Mouse (Mus musculus): ENCODE results near the gene Aebp2. TPM values are rescaled to one million over a fixed set of nuclear protein-coding genes. Genes with fewer than 3 reads are reported as not detected.
"Not testable (repeated sequence)": the region's sequence is repeated elsewhere in the genome, so short reads cannot be mapped to it uniquely, and the experiment has no call there.

Gene Aebp2
- polyA plus RNA-seq, 1 experiment from 2014 or later, result 7.3 TPM

DNA sequence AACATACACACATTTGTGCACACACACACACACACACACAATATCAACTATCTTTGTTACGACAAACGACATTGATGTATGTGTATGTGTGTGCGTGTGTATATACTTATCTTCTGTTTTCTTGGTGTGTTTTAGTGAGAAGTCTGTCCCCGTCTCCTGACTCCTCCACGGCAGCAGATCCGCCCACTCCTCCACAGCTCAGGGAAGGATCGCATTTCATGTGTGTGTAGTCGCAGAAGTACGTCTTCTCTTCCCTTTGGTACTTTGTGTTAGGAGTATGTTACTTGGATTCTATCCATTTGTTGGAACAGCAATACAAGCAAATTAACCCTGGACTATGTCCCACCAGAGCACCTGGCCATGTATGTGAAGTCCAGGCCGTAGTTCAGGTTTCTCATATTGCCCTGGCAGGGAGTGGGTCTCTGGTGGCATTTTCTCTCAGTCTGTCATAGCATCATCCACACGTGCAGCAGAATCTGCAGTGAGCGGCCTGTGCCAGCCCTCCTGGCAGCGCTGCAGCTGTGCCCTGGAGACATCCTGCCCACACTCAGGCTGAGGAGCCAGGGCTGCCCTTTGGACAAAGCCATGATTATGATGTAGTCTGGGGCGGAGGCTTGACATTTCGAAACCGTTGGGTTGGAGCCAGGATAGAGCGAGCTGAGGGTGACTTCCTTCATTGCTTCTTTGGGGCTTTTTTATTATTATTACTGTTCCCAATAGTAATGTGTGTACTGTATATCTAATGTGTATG lies 28.9 kb upstream of the Aebp2 start:
- Histone ChIP-seq H3K36me3 (peaks cover 30% of the 10 kb centered on the region), H3K4me1 (replicated peaks) (no peaks in the 10 kb centered on the region), H3K27ac (no peak overlapping the region), H3K27me3 (no peaks in the 10 kb centered on the region), H3K4me3 (no peak overlapping the region), H3K9ac (no peak overlapping the region), H3K9me3 (replicated peaks) (no peaks in the 10 kb centered on the region), H3K4me2 (no peak overlapping the region)
- 79% methylated on average over 17 of the region's 17 CpGs for WGBS
- ATAC-seq (replicated peaks; ENCODE audit: insufficient number of reproducible peaks, insufficient read depth, low FRiP score, low read depth), result no peak

DNA sequence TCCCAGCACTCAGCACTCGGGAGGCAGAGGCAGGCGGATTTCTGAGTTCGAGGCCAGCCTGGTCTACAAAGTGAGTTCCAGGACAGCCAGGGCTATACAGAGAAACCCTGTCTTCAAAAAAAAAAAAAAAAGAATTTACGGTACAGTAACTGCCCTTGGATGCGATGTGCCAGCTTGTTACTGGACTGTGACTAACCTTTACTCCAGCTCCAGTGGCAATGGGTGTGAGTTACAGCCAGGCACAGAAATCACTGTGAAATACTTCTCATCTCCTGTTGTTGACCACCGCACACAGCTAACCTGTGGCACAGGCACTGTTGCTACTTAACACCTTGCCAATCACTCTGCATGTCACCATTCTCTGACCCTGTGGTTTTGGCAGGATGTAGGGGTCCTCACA lies 26.9 kb upstream of the Aebp2 start:
- H3K36me3 ChIP-seq, result peaks cover 19% of the 10 kb centered on the region
- not testable (repeated sequence) for ATAC-seq (replicated peaks; ENCODE audit: insufficient number of reproducible peaks, insufficient read depth, low FRiP score, low read depth); H3K27ac ChIP-seq; H3K4me3 ChIP-seq; H3K4me1 ChIP-seq (replicated peaks); H3K9ac ChIP-seq; H3K9me3 ChIP-seq (replicated peaks); H3K4me2 ChIP-seq; H3K27me3 ChIP-seq
- 92% methylated on average over 6 of the region's 6 CpGs for WGBS

DNA sequence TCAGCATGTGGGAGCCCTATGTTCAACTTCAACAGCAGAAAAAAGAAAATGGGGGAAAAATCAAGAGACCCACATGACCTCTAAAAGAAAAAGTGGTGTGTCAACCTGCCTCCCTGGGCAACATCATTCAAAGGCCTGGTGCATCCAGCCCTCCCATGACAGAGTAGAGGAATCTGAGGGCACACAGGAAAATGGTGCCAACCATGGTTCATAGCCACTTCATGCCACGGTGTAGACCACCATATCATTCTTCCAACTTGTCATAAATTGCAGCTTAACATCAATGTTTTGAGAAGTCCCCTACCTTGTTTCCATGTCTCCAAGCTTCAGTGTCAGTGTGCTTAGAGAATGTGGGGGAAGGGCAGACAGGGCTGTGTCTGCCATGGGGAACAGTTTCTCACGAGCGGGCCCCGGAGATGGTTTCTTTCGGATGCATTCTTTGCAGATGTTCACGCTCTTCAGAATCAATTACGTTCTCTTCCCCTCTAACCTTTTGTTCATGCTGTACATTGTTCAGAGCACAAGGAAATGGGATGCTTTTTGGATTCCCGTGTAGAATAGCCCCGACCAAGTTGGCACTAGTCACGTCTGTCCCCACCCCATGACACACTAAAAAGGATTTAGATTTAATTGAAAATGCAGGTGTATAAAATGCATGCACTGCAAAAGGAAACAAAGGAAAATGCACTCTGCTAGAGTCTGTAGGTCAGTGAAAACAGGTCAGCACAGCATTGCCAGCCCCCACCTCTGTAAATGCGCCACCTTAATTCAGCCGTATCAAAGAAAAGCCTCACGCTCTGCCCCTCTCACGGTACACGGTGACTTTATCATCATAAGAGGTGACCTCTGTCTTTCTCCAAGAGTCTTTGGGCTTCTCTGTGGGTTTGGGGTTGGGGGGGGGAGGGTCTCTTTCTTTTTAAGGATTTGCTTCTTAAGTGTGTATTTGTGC lies 24.8 kb upstream of the Aebp2 start:
- WGBS, result 87% methylated on average over 15 of the region's 15 CpGs

DNA sequence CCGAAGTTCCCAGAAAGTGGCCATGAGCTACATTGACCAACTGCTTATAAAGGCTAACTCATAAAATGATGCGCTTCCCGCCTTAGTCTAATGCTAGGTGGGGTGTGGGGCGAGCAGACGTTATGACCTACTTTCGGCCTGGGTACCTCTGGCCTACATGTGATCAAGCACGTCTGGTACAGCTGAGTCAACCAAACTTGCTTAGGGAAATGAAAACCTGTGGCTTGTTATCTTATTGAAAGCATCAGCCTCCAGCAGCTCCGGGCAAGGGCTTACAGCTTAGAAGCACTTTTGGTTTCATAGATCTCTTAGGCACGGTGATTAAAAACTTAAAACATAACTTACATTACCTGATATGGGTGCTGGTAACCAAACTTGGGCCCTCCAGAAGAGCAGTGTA lies 23.9 kb upstream of the Aebp2 start:
- Histone ChIP-seq H3K9me3 (replicated peaks) (no peaks in the 10 kb centered on the region), H3K4me1 (replicated peaks) (no peaks in the 10 kb centered on the region), H3K4me2 (no peak overlapping the region), H3K9ac (no peak overlapping the region), H3K27ac (no peak overlapping the region), H3K4me3 (no peak overlapping the region), H3K36me3 (peaks cover 10% of the 10 kb centered on the region; the same call in 1 of the 2 replicates), H3K27me3 (no peaks in the 10 kb centered on the region)
- 87% methylated on average over 9 of the region's 9 CpGs for WGBS
- ATAC-seq (replicated peaks; ENCODE audit: insufficient number of reproducible peaks, insufficient read depth, low FRiP score, low read depth), result no peak

More for the DNA sequence above, 24.8 kb upstream of the Aebp2 start:
- H3K27ac ChIP-seq, result no peak overlapping the region
- H3K4me1 ChIP-seq (replicated peaks), result no peaks in the 10 kb centered on the region
- peaks cover 10% of the 10 kb centered on the region; the same call in 1 of the 2 replicates for H3K36me3 ChIP-seq
- H3K4me2 ChIP-seq, result no peak overlapping the region
- H3K9ac ChIP-seq, result no peak overlapping the region
- H3K4me3 ChIP-seq, result no peak overlapping the region
- ATAC-seq (replicated peaks; ENCODE audit: insufficient number of reproducible peaks, insufficient read depth, low FRiP score, low read depth), result no peak
- H3K9me3 ChIP-seq (replicated peaks), result no peaks in the 10 kb centered on the region
- H3K27me3 ChIP-seq, result no peaks in the 10 kb centered on the region

DNA sequence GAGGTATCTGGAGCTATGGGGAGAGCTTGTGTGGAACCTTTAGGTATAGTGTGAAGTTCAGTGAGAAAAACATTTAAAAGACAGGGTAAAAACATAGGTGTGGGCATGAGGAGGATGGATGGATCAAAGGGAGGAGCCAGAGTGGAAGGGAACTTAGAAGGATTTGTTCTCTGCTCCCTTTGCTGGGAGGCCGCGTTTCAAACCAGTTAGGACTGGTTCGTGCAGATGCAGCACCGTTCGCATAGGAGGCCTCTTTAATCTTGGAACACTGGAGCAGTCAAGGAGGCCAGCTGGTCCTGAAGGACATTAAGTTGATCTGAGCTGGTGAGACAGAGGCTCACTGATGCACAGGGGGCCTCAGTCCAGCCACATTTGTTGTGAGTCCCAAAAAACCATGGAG lies 23.1 kb upstream of the Aebp2 start:
- peaks cover 10% of the 10 kb centered on the region; the same call in 1 of the 2 replicates for H3K36me3 ChIP-seq
- H3K4me2 ChIP-seq, result no peak overlapping the region
- H3K4me1 ChIP-seq (replicated peaks), result no peaks in the 10 kb centered on the region
- H3K27me3 ChIP-seq, result no peaks in the 10 kb centered on the region
- H3K9me3 ChIP-seq (replicated peaks), result no peaks in the 10 kb centered on the region
- H3K4me3 ChIP-seq, result no peak overlapping the region
- WGBS, result 85% methylated on average over 5 of the region's 5 CpGs
- ATAC-seq (replicated peaks; ENCODE audit: insufficient number of reproducible peaks, insufficient read depth, low FRiP score, low read depth), result no peak
- no peak overlapping the region for H3K9ac ChIP-seq
- no peak overlapping the region for H3K27ac ChIP-seq

DNA sequence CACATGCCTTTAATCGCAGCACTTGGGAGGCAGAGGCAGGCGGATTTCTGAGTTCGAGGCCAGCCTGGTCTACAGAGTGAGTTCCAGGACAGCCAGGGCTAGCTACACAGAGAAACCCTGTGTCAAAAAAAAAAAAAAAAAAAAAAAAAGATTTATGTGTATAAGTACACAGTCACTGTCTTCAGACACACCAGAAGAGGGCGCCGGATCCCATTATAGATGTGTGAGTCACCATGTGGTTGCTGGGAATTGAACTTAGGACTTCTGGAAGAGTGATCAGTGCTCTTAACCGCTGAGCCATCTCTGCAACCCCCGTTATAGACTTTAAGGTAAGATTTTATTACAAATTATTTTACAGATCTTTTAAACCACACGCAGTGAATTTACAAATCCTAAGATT lies 21.8 kb upstream of the Aebp2 start:
- H3K4me2 ChIP-seq; H3K9ac ChIP-seq; H3K4me1 ChIP-seq (replicated peaks); H3K36me3 ChIP-seq; H3K27me3 ChIP-seq; H3K9me3 ChIP-seq (replicated peaks); ATAC-seq (replicated peaks; ENCODE audit: insufficient number of reproducible peaks, insufficient read depth, low FRiP score, low read depth); H3K4me3 ChIP-seq; H3K27ac ChIP-seq: not testable (repeated sequence)
- WGBS, result 86% methylated on average over 8 of the region's 8 CpGs

DNA sequence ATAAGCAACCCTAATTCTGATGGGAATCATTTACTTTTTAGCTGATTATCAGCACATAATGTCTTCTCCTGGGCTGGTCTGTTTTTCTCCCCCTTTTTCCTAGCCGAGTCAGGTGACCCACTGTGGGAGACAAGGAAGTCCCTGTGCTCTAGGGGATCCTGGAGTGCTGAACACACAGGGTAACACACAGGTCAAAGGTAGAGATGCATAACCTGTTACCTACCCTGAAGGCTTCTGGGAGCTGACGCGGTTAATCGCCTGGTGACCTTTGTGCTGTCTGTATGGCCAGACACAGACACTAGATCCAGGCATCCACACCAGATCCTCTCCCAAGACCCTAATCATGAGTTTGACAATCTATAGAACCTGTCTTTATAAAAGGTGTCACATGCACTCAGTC lies 21.3 kb upstream of the Aebp2 start:
- Histone ChIP-seq H3K9ac (no peak overlapping the region), H3K4me3 (no peak overlapping the region), H3K27me3 (no peaks in the 10 kb centered on the region), H3K36me3 (peaks cover 10% of the 10 kb centered on the region; the same call in 1 of the 2 replicates), H3K27ac (no peak overlapping the region), H3K9me3 (replicated peaks) (no peaks in the 10 kb centered on the region), H3K4me2 (no peak overlapping the region), H3K4me1 (replicated peaks) (no peaks in the 10 kb centered on the region)
- 94% methylated on average over 4 of the region's 4 CpGs for WGBS
- no peak for ATAC-seq (replicated peaks; ENCODE audit: insufficient number of reproducible peaks, insufficient read depth, low FRiP score, low read depth)

DNA sequence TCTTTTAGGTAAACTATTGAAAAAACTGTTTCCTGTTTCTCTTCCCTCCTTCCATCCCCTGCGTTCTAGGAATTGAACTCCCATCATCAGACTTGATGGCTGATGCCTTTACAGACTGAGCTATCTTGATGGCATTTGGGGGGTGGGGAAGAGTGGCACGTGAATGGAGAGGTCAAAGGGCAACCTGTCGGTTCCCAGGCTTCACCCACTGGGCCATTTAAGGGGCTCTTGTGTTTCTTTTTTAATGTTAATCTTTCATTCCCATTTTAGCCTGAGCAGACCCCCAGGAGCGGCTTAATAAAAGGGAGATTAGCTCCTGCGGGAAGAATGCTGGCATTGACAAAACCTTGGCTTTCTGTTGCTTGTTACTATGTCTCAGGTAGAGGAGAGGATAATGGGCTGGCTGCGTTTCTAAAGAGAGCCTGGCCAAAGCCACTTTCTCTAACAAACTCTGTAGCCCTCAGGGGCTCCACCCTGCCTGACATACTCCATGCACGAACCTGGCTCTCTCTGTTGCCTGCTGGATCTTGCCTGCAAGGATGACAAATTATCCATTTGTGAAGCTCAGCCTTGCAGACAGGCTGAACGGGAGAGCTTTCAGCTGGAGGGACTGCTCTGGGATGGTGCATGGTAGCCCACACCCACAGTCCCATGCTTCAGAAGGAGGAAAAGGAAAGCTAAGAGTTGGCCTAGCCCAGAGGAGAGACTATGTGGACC lies 19.1 kb upstream of the Aebp2 start:
- Histone ChIP-seq H3K27me3 (no peaks in the 10 kb centered on the region), H3K4me1 (replicated peaks) (no peaks in the 10 kb centered on the region), H3K36me3 (no peaks in the 10 kb centered on the region), H3K27ac (no peak overlapping the region), H3K9ac (no peak overlapping the region), H3K4me3 (no peak overlapping the region), H3K4me2 (no peak overlapping the region), H3K9me3 (replicated peaks) (no peaks in the 10 kb centered on the region)
- ATAC-seq (replicated peaks; ENCODE audit: insufficient number of reproducible peaks, insufficient read depth, low FRiP score, low read depth), result no peak; the same call in 1 of the 2 replicates
- 28% methylated on average over 8 of the region's 8 CpGs for WGBS

DNA sequence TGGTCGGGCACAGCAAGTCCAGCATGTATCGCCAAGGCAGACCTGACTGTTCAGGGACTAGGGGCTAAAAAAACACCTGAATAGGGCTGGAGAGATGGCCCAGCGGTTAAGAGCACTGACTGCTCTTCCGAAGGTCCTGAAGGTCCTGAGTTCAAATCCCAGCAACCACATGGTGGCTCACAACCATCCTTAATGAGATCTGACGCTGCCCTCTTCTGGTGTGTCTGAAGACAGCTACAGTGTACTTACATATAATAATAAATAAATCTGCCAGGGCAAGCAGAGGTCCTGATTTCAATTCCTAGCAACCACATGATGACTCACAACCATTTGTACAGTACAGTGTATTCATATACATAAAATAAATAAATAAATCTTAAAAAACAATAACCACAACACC lies 17.3 kb upstream of the Aebp2 start:
- H3K4me3 ChIP-seq; H3K9ac ChIP-seq; H3K27me3 ChIP-seq; H3K9me3 ChIP-seq (replicated peaks); H3K36me3 ChIP-seq; H3K4me1 ChIP-seq (replicated peaks); ATAC-seq (replicated peaks; ENCODE audit: insufficient number of reproducible peaks, insufficient read depth, low FRiP score, low read depth); H3K27ac ChIP-seq; H3K4me2 ChIP-seq: not testable (repeated sequence)
- WGBS, result 88% methylated on average over 5 of the region's 5 CpGs

DNA sequence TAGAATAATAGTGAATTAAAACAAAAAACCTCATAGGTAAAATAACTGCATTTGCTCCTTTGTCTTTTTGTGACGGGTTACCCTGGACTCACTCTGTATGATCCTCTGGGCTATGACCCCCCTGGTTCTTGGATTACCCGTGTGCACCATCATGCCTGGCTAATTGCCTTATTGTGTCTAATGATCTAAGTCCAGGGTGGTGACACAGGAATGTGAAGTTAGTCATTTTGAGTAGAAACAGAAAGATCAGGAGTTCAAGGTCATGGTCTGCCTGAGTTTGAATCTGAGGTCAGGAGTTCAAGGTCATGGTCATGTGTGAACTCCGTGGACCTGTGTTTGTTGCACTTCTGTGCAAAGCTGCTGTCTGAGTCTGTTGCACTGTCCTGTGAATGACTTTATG lies 16.7 kb upstream of the Aebp2 start:
- no peaks in the 10 kb centered on the region for H3K27me3 ChIP-seq
- H3K9ac ChIP-seq, result no peak overlapping the region
- H3K36me3 ChIP-seq, result no peaks in the 10 kb centered on the region
- H3K27ac ChIP-seq, result no peak overlapping the region
- no peaks in the 10 kb centered on the region for H3K4me1 ChIP-seq (replicated peaks)
- no peak for ATAC-seq (replicated peaks; ENCODE audit: insufficient number of reproducible peaks, insufficient read depth, low FRiP score, low read depth)
- no peaks in the 10 kb centered on the region for H3K9me3 ChIP-seq (replicated peaks)
- no peak overlapping the region for H3K4me3 ChIP-seq
- H3K4me2 ChIP-seq, result no peak overlapping the region
- 62% methylated on average over 3 of the region's 3 CpGs for WGBS

DNA sequence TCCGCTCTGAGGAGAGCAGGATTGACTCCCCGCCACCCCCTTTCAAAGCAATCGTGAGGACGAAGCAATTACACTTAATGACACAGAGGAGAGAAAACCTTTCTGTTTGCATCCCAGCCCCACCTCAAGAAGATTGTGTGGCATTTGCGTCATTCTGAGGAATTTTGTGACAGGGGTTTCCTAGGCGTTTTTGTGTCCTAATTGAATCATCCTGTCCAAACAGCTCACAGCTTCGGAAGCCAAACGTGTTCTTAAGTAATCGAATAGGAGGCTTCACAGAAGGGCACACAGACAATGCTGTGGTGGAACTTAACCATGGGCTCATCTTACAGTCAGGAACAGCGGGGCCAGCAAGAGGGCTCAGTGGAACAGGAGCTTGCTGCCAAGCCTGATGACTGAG lies 15.9 kb upstream of the Aebp2 start:
- H3K9ac ChIP-seq, result no peak overlapping the region
- H3K27me3 ChIP-seq, result no peaks in the 10 kb centered on the region
- WGBS, result 67% methylated on average over 10 of the region's 10 CpGs
- no peaks in the 10 kb centered on the region for H3K36me3 ChIP-seq
- H3K27ac ChIP-seq, result no peak overlapping the region
- H3K9me3 ChIP-seq (replicated peaks), result no peaks in the 10 kb centered on the region
- no peak for ATAC-seq (replicated peaks; ENCODE audit: insufficient number of reproducible peaks, insufficient read depth, low FRiP score, low read depth)
- H3K4me3 ChIP-seq, result no peak overlapping the region
- no peak overlapping the region for H3K4me2 ChIP-seq
- 0 out of 2 replicates have a peak, but pooled peaks cover 1% of the 10 kb centered on the region for H3K4me1 ChIP-seq (replicated peaks)
